Mouse (Mus musculus) neural tube, embryonic 14.5 days (tissue): ENCODE measurements around the gene Actl6a. TPM values are rescaled to one million over a fixed set of nuclear protein-coding genes. Genes with fewer than 3 reads are reported as not detected.
"Not testable (repeated sequence)": the region's sequence is repeated elsewhere in the genome, so short reads cannot be mapped to it uniquely, and the experiment has no call there.

ENCODE experiments used
- ATAC-seq: fragments of 200-750 bp; cut with Nextera tagmentation; 2 replicates; pipeline ENCODE4 v1.8.0; 2017; ENCODE audit warnings: low read depth, mild to moderate bottlenecking, moderate TSS enrichment, moderate library complexity
- H3K27ac ChIP-seq: fragments of 300-500 bp; sonication (generic); 2 replicates; pipeline ENCODE4 v1.5.1; 2014; ENCODE audit warnings: low read depth, mild to moderate bottlenecking, control low read depth, low read length, moderate library complexity, mixed read lengths
- H3K27me3 ChIP-seq: fragments of 300-500 bp; sonication (generic); 2 replicates; pipeline ENCODE4 v1.6.1; 2014; ENCODE audit warnings: low read length; ENCODE audit not compliant: control insufficient read depth, insufficient read depth
- H3K36me3 ChIP-seq: fragments of 300-500 bp; sonication (generic); 2 replicates; pipeline ENCODE4 v1.6.1; 2014; ENCODE audit warnings: low read length, mixed read lengths; ENCODE audit not compliant: control insufficient read depth, insufficient read depth
- H3K4me1 ChIP-seq: fragments of 300-500 bp; sonication (generic); 2 replicates; pipeline ENCODE4 v1.6.1; 2014; ENCODE audit warnings: low read length; ENCODE audit not compliant: control insufficient read depth, insufficient read depth
- H3K4me2 ChIP-seq: fragments of 300-500 bp; sonication (generic); 2 replicates; pipeline ENCODE4 v1.6.1; 2014; ENCODE audit warnings: mild to moderate bottlenecking, low read depth, low read length, control low read depth
- H3K4me3 ChIP-seq: fragments of 300-500 bp; sonication (generic); 2 replicates; pipeline ENCODE4 v1.5.1; 2014; ENCODE audit warnings: low read depth, low read length, control low read depth, mixed read lengths
- H3K9ac ChIP-seq: fragments of 300-500 bp; sonication (generic); replicated peaks from 2 replicates; pipeline ENCODE4 v1.6.1; 2014; ENCODE audit warnings: low read depth, mild to moderate bottlenecking, control low read depth, low read length, mixed read lengths
- H3K9me3 ChIP-seq: fragments of 300-500 bp; sonication (generic); 2 replicates; pipeline ENCODE4 v1.6.1; 2016; ENCODE audit warnings: low read length; ENCODE audit not compliant: control insufficient read depth
- WGBS: fragments of 180-500 bp; shearing (Covaris S2); extraction: QIAGEN DNeasy Blood & Tissue Kit; methylation state at CpG from one replicate; pipeline ENCODE4 v1.1.7; 2014; 5-methylcytosine and 5-hydroxymethylcytosine counted together
- polyA plus RNA-seq: library from polyadenylated mRNA; unstranded; fragments of >200 nt; fragmentation: Nextera tagmentation; extraction: Ambion mirVana; gene quantifications from 2 replicates; pipeline ENCODE4 v1.2.1, GENCODE M21; 2014

Gene Actl6a
- 57.5 and 72.7 TPM in 2 replicates for polyA plus RNA-seq

- not testable (repeated sequence) for H3K9me3 ChIP-seq, H3K9ac ChIP-seq, H3K4me2 ChIP-seq, ATAC-seq, H3K4me1 ChIP-seq, H3K27ac ChIP-seq, H3K27me3 ChIP-seq, H3K4me3 ChIP-seq, H3K36me3 ChIP-seq
- 83% methylated on average over 9 of the region's 9 CpGs for WGBS
Observed at GRCm38 (mm10) chr3:32705647-32706348, at the start of gene Actl6a. Gene Actl6a (plus strand): TSS chr3:32706298.

- 74% methylated on average over 10 of the region's 10 CpGs for WGBS
- no peaks in the 10 kb centered on the region for H3K27me3 ChIP-seq
- no peak overlapping the region for H3K9ac ChIP-seq
- no peaks in the 10 kb centered on the region for H3K36me3 ChIP-seq
- no peak for ATAC-seq
- no peaks in the 10 kb centered on the region for H3K4me1 ChIP-seq
- H3K27ac ChIP-seq: no peak overlapping the region
- no peak overlapping the region for H3K4me2 ChIP-seq
- H3K9me3 ChIP-seq: no peaks in the 10 kb centered on the region
- H3K4me3 ChIP-seq: no peak overlapping the region
Observed at GRCm38 (mm10) chr3:32656398-32656994, 49.6 kb upstream of the Actl6a start.

- Histone ChIP-seq H3K27me3 (no peaks in the 10 kb centered on the region), H3K9ac (no peak overlapping the region), H3K4me2 (no peak overlapping the region), H3K36me3 (no peaks in the 10 kb centered on the region), H3K9me3 (no peaks in the 10 kb centered on the region), H3K4me1 (no peaks in the 10 kb centered on the region), H3K27ac (no peak overlapping the region), H3K4me3 (no peak overlapping the region)
- no peak for ATAC-seq
- WGBS: 90% methylated on average over 7 of the region's 7 CpGs
Observed at GRCm38 (mm10) chr3:32658401-32658800, 47.7 kb upstream of the Actl6a start.

GRCm38 (mm10) chr3:32658821-32659220, 47.3 kb upstream of the Actl6a start:
- WGBS: 83% methylated on average over 16 of the region's 16 CpGs
- no peaks in the 10 kb centered on the region for H3K9me3 ChIP-seq
- H3K4me3 ChIP-seq: no peak overlapping the region
- no peaks in the 10 kb centered on the region for H3K4me1 ChIP-seq
- no peaks in the 10 kb centered on the region for H3K27me3 ChIP-seq
- no peak overlapping the region for H3K9ac ChIP-seq
- no peaks in the 10 kb centered on the region for H3K36me3 ChIP-seq
- no peak overlapping the region for H3K27ac ChIP-seq
- no peak overlapping the region for H3K4me2 ChIP-seq
- no peak for ATAC-seq

GRCm38 (mm10) chr3:32659506-32659905, 46.6 kb upstream of the Actl6a start:
- ATAC-seq: no peak
- Histone ChIP-seq H3K4me1 (no peaks in the 10 kb centered on the region), H3K4me2 (no peak overlapping the region), H3K9me3 (no peaks in the 10 kb centered on the region), H3K27me3 (no peaks in the 10 kb centered on the region), H3K36me3 (no peaks in the 10 kb centered on the region), H3K4me3 (no peak overlapping the region), H3K9ac (no peak overlapping the region), H3K27ac (no peak overlapping the region)
- WGBS: 100% methylated on average over 2 of the region's 2 CpGs

- Histone ChIP-seq H3K4me1 (no peaks in the 10 kb centered on the region), H3K4me3 (no peak overlapping the region), H3K9ac (no peak overlapping the region), H3K36me3 (no peaks in the 10 kb centered on the region), H3K9me3 (no peaks in the 10 kb centered on the region), H3K27me3 (no peaks in the 10 kb centered on the region), H3K4me2 (no peak overlapping the region), H3K27ac (no peak overlapping the region)
- no peak for ATAC-seq
- 71% methylated on average over 8 of the region's 8 CpGs for WGBS
Observed at GRCm38 (mm10) chr3:32660276-32660675, 45.8 kb upstream of the Actl6a start.

GRCm38 (mm10) chr3:32660831-32661555, 45.1 kb upstream of the Actl6a start:
- 59% methylated on average over 8 of the region's 8 CpGs for WGBS

GRCm38 (mm10) chr3:32661556-32661930, 44.6 kb upstream of the Actl6a start:
- Histone ChIP-seq H3K4me1 (no peaks in the 10 kb centered on the region), H3K4me2 (no peak overlapping the region), H3K9me3 (no peaks in the 10 kb centered on the region), H3K36me3 (no peaks in the 10 kb centered on the region), H3K27me3 (no peaks in the 10 kb centered on the region), H3K4me3 (no peak overlapping the region), H3K9ac (no peak overlapping the region), H3K27ac (no peak overlapping the region)
- 92% methylated on average over 3 of the region's 3 CpGs for WGBS
- no peak for ATAC-seq

More at GRCm38 (mm10) chr3:32660831-32661555, 45.1 kb upstream of the Actl6a start:
- no peak overlapping the region for H3K9ac ChIP-seq
- H3K4me1 ChIP-seq: no peaks in the 10 kb centered on the region
- H3K36me3 ChIP-seq: no peaks in the 10 kb centered on the region
- H3K27me3 ChIP-seq: no peaks in the 10 kb centered on the region
- H3K9me3 ChIP-seq: no peaks in the 10 kb centered on the region
- no peak overlapping the region for H3K4me3 ChIP-seq
- H3K27ac ChIP-seq: no peak overlapping the region
- H3K4me2 ChIP-seq: no peak overlapping the region
- ATAC-seq: no peak
